Mouse (Mus musculus): Measurements from ENCODE around the gene Hmcn1. TPM values are rescaled to one million over a fixed set of nuclear protein-coding genes. Genes with fewer than 3 reads are reported as not detected.

Gene Hmcn1
- total and polyA plus RNA-seq, 2 experiments from 2014 or later: 0.80 to 6.3 TPM

- no peaks in the 10 kb centered on the region for H3K9me3 ChIP-seq (ENCODE audit: low read length)
- H3K4me2 ChIP-seq (ENCODE audit: low read depth, low read length): no peak overlapping the region
- no peaks in the 10 kb centered on the region for H3K27me3 ChIP-seq (ENCODE audit: insufficient read depth, low read length)
- no peak overlapping the region for H3K9ac ChIP-seq (replicated peaks; ENCODE audit: low read length)
- H3K4me3 ChIP-seq (ENCODE audit: low read length): no peak overlapping the region
- no peaks in the 10 kb centered on the region for H3K4me1 ChIP-seq (ENCODE audit: insufficient read depth, low read length)
- H3K36me3 ChIP-seq (ENCODE audit: insufficient read depth, low read length): no peaks in the 10 kb centered on the region
- no peak for ATAC-seq
- peak; percentile 27; the same call in 1 of the 2 replicates for TF ChIP-seq CTCF (IDR thresholded peaks at IDR 0.05; ENCODE audit: low read depth)
- 70% methylated on average over 4 of the region's 4 CpGs for WGBS
- no peak overlapping the region for H3K27ac ChIP-seq
- DNase-seq (ENCODE audit: low spot score): no peak
These were observed 360.7 kb downstream of the Hmcn1 start for GRCm38 (mm10) chr1:150632506-150632905.

DNA sequence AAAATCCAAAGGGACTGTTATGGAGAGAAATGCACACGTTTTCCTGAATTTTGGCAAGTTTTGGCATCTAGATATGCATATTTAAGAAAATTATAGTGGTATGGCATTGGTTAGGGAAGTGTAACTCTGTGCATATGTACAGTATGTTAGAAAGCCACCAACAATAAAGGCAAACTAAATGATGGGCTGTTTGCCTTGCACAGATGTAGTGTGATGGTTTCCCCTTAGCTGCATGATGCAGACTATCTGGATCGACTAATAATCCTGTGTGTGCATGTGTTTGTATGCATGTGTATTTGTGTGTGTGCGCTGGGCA, 361.4 kb downstream of the Hmcn1 start:
- ATAC-seq (no peak), DNase-seq (ENCODE audit: low spot score) (no peak)
- H3K4me1 ChIP-seq (ENCODE audit: insufficient read depth, low read length): no peaks in the 10 kb centered on the region
- H3K27me3 ChIP-seq (ENCODE audit: insufficient read depth, low read length): no peaks in the 10 kb centered on the region
- no peak overlapping the region for H3K27ac ChIP-seq
- H3K36me3 ChIP-seq (ENCODE audit: insufficient read depth, low read length): no peaks in the 10 kb centered on the region
- WGBS: 88% methylated on average over 3 of the region's 3 CpGs
- H3K9me3 ChIP-seq (ENCODE audit: low read length): no peaks in the 10 kb centered on the region
- TF ChIP-seq CTCF (IDR thresholded peaks at IDR 0.05; ENCODE audit: low read depth): no peak
- H3K4me3 ChIP-seq (ENCODE audit: low read length): no peak overlapping the region
- no peak overlapping the region for H3K9ac ChIP-seq (replicated peaks; ENCODE audit: low read length)
- H3K4me2 ChIP-seq (ENCODE audit: low read depth, low read length): no peak overlapping the region

DNA sequence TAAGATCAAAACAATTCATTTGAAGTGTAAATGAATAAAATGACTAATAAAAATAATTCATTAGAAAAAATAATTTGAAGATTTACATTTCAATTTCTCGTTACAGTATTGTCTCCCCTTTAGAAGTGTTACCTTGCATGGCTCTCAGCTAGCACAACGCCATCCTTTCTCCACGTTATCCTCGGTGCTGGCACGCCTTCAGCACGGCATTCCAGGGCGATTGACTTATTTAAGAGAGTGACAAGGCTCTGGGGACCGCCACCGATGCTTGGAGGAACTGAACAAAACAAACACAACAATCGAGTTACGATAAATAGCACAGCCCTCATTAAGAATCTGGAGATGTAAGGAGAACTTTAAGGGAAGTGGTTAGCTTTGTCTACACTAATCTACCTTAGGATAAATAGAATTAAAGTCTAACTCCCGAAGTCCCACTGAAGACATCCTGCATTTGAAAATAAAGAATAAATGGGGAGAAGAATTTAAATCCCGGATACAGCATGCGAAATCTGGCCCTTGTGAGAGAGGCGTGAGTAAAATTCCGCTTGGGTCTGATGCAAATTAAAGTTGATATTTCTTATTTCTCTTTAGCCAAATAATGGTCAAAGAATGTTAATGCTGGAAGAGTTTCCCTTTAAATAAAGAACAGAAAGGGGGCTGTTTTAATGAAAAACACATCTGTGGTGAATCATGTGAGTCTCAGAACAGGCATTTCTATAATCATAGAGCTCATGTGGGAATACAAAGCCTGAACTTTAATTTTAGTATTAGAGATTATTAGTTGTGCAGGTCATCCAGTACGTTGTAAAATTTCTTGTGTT, 362.0 kb downstream of the Hmcn1 start:
- WGBS: 65% methylated on average over 17 of the region's 17 CpGs

DNA sequence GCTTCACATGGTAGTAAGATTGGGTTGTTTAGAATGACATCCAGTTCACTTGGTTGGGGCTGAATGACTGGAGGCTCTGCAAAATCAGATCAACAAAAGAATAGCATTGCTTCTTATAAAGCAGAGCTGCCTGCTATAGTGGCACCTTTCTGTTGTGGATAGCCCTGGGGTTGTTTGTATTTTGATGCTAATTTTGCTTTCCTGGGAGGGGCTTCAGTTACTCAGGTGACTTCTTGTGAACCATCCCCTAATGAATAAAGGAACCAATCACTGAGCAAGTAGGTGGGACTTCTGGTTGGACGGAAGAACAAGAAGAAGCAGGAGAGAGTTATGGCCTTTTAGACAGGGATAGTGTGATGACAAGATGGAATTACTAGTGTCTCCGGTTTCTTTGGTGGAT, 370.0 kb downstream of the Hmcn1 start:
- Histone ChIP-seq H3K9me3 (ENCODE audit: low read length) (no peaks in the 10 kb centered on the region), H3K9ac (replicated peaks; ENCODE audit: low read length) (no peak overlapping the region), H3K4me2 (ENCODE audit: low read depth, low read length) (no peak overlapping the region), H3K4me1 (ENCODE audit: insufficient read depth, low read length) (no peaks in the 10 kb centered on the region), H3K4me3 (ENCODE audit: low read length) (no peak overlapping the region), H3K27me3 (ENCODE audit: insufficient read depth, low read length) (no peaks in the 10 kb centered on the region), H3K36me3 (ENCODE audit: insufficient read depth, low read length) (no peaks in the 10 kb centered on the region), H3K27ac (no peak overlapping the region)
- WGBS: 92% methylated on average over 2 of the region's 2 CpGs
- no peak for ATAC-seq
- TF ChIP-seq CTCF (IDR thresholded peaks at IDR 0.05; ENCODE audit: low read depth): no peak
- DNase-seq (ENCODE audit: low spot score): no peak

More for the DNA sequence above, 362.0 kb downstream of the Hmcn1 start:
- Histone ChIP-seq H3K4me1 (ENCODE audit: insufficient read depth, low read length) (no peaks in the 10 kb centered on the region), H3K4me2 (ENCODE audit: low read depth, low read length) (no peak overlapping the region), H3K9me3 (ENCODE audit: low read length) (no peaks in the 10 kb centered on the region), H3K27ac (no peak overlapping the region), H3K4me3 (ENCODE audit: low read length) (no peak overlapping the region), H3K9ac (replicated peaks; ENCODE audit: low read length) (no peak overlapping the region), H3K36me3 (ENCODE audit: insufficient read depth, low read length) (no peaks in the 10 kb centered on the region), H3K27me3 (ENCODE audit: insufficient read depth, low read length) (no peaks in the 10 kb centered on the region)
- no peak for TF ChIP-seq CTCF (IDR thresholded peaks at IDR 0.05; ENCODE audit: low read depth)
- no peak for ATAC-seq
- no peak for DNase-seq (ENCODE audit: low spot score)

DNA sequence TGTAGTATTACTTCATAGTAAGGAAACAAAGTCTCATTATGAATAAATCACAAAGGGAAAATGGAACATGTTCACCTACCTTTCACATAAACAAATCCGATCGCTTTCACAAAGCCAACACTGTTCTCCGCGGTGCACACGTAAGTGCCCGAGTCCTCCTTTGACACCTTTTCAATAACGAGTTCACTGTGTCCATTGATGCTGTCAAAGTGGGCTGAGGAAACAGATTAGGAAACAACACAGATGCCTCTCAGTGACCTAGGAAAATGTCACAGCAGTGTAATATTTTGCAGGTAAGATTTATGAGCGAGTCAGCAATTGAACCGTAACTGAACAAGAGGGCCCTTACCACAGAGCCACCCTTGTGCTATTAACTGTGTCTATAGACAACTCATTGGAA, 382.7 kb downstream of the Hmcn1 start:
- Histone ChIP-seq H3K4me3 (ENCODE audit: low read length) (no peak overlapping the region), H3K9me3 (ENCODE audit: low read length) (no peaks in the 10 kb centered on the region), H3K27ac (no peak overlapping the region), H3K4me1 (ENCODE audit: insufficient read depth, low read length) (no peaks in the 10 kb centered on the region), H3K4me2 (ENCODE audit: low read depth, low read length) (no peak overlapping the region), H3K9ac (replicated peaks; ENCODE audit: low read length) (no peak overlapping the region), H3K36me3 (ENCODE audit: insufficient read depth, low read length) (no peaks in the 10 kb centered on the region), H3K27me3 (ENCODE audit: insufficient read depth, low read length) (no peaks in the 10 kb centered on the region)
- no peak for TF ChIP-seq CTCF (IDR thresholded peaks at IDR 0.05; ENCODE audit: low read depth)
- WGBS: 81% methylated on average over 9 of the region's 9 CpGs
- no peak for DNase-seq (ENCODE audit: low spot score)
- ATAC-seq: no peak

- no peak for ATAC-seq
- H3K4me1 ChIP-seq (ENCODE audit: insufficient read depth, low read length): no peaks in the 10 kb centered on the region
- no peaks in the 10 kb centered on the region for H3K9me3 ChIP-seq (ENCODE audit: low read length)
- H3K27me3 ChIP-seq (ENCODE audit: insufficient read depth, low read length): no peaks in the 10 kb centered on the region
- no peak overlapping the region for H3K4me2 ChIP-seq (ENCODE audit: low read depth, low read length)
- WGBS: 95% methylated on average over 4 of the region's 4 CpGs
- DNase-seq (ENCODE audit: low spot score): no peak
- H3K9ac ChIP-seq (replicated peaks; ENCODE audit: low read length): no peak overlapping the region
- no peak for TF ChIP-seq CTCF (IDR thresholded peaks at IDR 0.05; ENCODE audit: low read depth)
- H3K36me3 ChIP-seq (ENCODE audit: insufficient read depth, low read length): no peaks in the 10 kb centered on the region
- no peak overlapping the region for H3K27ac ChIP-seq
- no peak overlapping the region for H3K4me3 ChIP-seq (ENCODE audit: low read length)
These were observed 387.1 kb downstream of the Hmcn1 start for GRCm38 (mm10) chr1:150606173-150606572.

GRCm38 (mm10) chr1:150593614-150594013, 399.6 kb downstream of the Hmcn1 start:
- no peak overlapping the region for H3K9ac ChIP-seq (replicated peaks; ENCODE audit: low read length)
- no peaks in the 10 kb centered on the region for H3K9me3 ChIP-seq (ENCODE audit: low read length)
- no peak overlapping the region for H3K4me2 ChIP-seq (ENCODE audit: low read depth, low read length)
- no peak for ATAC-seq
- 92% methylated on average over 13 of the region's 13 CpGs for WGBS
- DNase-seq (ENCODE audit: low spot score): no peak
- H3K27me3 ChIP-seq (ENCODE audit: insufficient read depth, low read length): no peaks in the 10 kb centered on the region
- no peak for TF ChIP-seq CTCF (IDR thresholded peaks at IDR 0.05; ENCODE audit: low read depth)
- H3K27ac ChIP-seq: no peak overlapping the region
- H3K4me3 ChIP-seq (ENCODE audit: low read length): no peak overlapping the region
- H3K36me3 ChIP-seq (ENCODE audit: insufficient read depth, low read length): no peaks in the 10 kb centered on the region
- H3K4me1 ChIP-seq (ENCODE audit: insufficient read depth, low read length): no peaks in the 10 kb centered on the region

Data from hindbrain, postnatal 0 days (tissue).